Mouse (Mus musculus) midbrain, embryonic 16.5 days (tissue): ENCODE data around the gene Cfb. TPM values are rescaled to one million over a fixed set of nuclear protein-coding genes. Genes with fewer than 3 reads are reported as not detected.

Experiments used
- ATAC-seq: fragments of 200-750 bp; cut with Nextera tagmentation; 2 replicates; pipeline ENCODE4 v1.8.0; 2017; ENCODE audit warnings: moderate TSS enrichment
- H3K27ac ChIP-seq: fragments of 300-500 bp; sonication (generic); 2 replicates; pipeline ENCODE4 v1.5.1; 2014; ENCODE audit warnings: mild to moderate bottlenecking, low read length, mixed read lengths
- H3K27me3 ChIP-seq: fragments of 300-500 bp; sonication (generic); 2 replicates; pipeline ENCODE4 v1.6.1; 2014; ENCODE audit warnings: low read depth, low read length, mixed read lengths; ENCODE audit not compliant: control insufficient read depth, insufficient read depth
- H3K36me3 ChIP-seq: fragments of 300-500 bp; sonication (generic); 2 replicates; pipeline ENCODE4 v1.6.1; 2014; ENCODE audit warnings: mild to moderate bottlenecking, low read length, moderate library complexity, mixed read lengths; ENCODE audit not compliant: control insufficient read depth, insufficient read depth
- H3K4me1 ChIP-seq: fragments of 300-500 bp; sonication (generic); 2 replicates; pipeline ENCODE4 v1.6.1; 2014; ENCODE audit warnings: mild to moderate bottlenecking, low read length, mixed read lengths; ENCODE audit not compliant: control insufficient read depth, insufficient read depth
- H3K4me2 ChIP-seq: fragments of 300-500 bp; sonication (generic); 2 replicates; pipeline ENCODE4 v1.6.1; 2014; ENCODE audit warnings: mild to moderate bottlenecking, low read length, mixed read lengths
- H3K4me3 ChIP-seq: fragments of 300-500 bp; sonication (generic); 2 replicates; pipeline ENCODE4 v1.5.1; 2014; ENCODE audit warnings: low read depth, mild to moderate bottlenecking, low read length, moderate library complexity, mixed read lengths
- H3K9ac ChIP-seq: fragments of 300-500 bp; sonication (generic); 2 replicates; pipeline ENCODE4 v1.6.1; 2014; ENCODE audit warnings: low read depth, low read length, mixed read lengths
- H3K9me3 ChIP-seq: fragments of 300-500 bp; sonication (generic); replicated peaks from 2 replicates; pipeline ENCODE4 v1.6.1; 2014; ENCODE audit warnings: mild to moderate bottlenecking, low read length, mixed read lengths; ENCODE audit not compliant: control insufficient read depth, poor library complexity, severe bottlenecking
- WGBS: fragments of 180-500 bp; shearing (Covaris S2); extraction: QIAGEN DNeasy Blood & Tissue Kit; methylation state at CpG from one replicate; pipeline ENCODE4 v1.1.7; 2014; 5-methylcytosine and 5-hydroxymethylcytosine counted together
- polyA plus RNA-seq: library from polyadenylated mRNA; unstranded; fragments of >200 nt; fragmentation: Nextera tagmentation; extraction: Ambion mirVana; gene quantifications from 2 replicates; pipeline ENCODE4 v1.2.1, GENCODE M21; 2015

Cfb gene
- polyA plus RNA-seq, 1 experiment from 2014 or later: 1.4 TPM

DNA sequence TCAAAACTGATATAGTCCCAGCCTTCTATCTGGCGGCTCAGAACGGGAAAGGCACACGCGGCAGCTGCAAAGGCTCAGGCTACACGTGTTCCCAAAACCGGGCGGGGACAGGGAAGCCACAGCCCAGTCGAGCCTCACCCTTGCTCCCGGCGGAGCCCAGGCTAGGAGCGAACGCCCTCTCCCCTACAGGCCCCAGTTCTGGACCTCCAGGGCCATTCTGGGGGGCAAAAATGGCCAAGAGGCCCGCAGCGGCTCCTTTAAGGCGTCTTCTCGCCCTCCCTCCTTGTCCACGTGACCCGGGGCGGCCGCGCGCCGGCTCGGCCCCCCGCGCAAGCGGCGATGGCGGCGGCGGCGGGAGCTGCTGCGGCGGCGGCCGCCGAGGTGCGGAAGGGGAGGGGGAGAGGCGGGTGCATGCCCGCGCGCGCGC is 35.9 kb upstream of the Cfb start, which contains the start of the genes C2 and Ehmt2:
C2 (minus strand) TSS at position 106 of the 427 bp plus-strand sequence.
Ehmt2 (plus strand) TSS at position 310 of the 427 bp plus-strand sequence.
- Histone ChIP-seq H3K4me2 (peak within 1 kb of the TSS; percentile 93), H3K4me1 (peaks cover 42% of the 10 kb centered on the region), H3K9me3 (no peaks in the 10 kb centered on the region), H3K27ac (peak within 1 kb of the TSS; percentile 97), H3K4me3 (peak within 1 kb of the TSS; percentile 93), H3K27me3 (no peaks in the 10 kb centered on the region), H3K9ac (peak within 1 kb of the TSS; percentile 95), H3K36me3 (peaks cover 5% of the 10 kb centered on the region)
- WGBS: under 1% methylated on average over 37 of the region's 44 CpGs
- peak; percentile 8 for ATAC-seq

DNA sequence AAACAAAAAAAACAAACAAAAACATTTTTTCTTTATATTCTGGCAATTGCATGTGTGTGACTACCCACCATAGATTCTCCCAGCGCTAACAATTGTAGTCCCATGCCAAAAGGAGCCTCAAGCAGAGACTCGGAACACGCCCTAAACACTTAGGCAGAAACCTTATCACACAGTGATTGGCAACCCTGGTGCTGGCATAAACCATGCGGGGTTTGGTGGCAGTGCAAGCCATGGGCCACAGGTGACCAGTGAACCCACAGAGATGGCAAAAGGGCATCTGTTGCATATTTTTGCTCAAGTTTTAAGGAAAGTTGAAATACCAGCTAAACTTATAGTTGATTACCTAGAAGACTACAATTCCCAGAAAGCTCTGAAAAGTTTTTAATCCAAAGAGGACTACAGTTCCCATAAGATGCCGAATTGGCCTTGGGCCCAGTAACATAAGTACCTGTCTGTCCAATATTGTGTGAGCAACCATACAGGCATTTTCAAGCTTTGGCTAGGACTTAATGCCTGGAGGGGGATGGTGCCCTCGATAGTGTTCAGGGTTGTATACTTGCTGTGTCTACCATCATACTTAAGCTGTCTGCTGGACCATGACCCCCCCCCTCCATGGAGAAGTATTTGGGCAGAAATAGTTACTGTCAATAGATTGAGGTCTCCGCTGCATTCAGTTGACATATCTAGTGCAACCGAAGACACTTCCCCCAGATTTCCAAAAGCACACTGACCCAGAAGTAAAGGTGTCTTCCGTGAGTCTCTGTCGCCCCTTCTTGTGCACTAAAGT is 35.2 kb upstream of the Cfb start:
- no peak for ATAC-seq
- 18% methylated on average over 10 of the region's 10 CpGs for WGBS
- peaks cover 42% of the 10 kb centered on the region for H3K4me1 ChIP-seq

DNA sequence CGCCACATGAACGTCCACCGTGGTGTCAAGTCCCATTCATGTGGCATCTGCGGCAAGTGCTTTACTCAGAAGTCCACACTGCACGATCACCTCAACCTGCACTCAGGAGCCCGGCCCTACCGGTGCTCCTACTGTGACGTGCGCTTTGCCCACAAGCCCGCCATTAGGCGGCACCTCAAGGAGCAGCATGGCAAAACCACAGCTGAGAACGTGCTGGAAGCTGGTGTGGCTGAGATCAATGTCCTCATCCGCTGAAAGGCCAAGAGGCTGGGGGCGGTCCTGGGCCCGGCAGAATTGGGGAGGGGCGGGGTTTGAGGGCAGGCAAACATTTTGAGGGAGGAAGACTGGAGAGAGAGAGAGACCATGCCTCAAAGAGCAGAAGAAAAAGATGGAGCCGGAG is 34.0 kb upstream of the Cfb start:
- peak overlapping the region; percentile 93 for H3K4me2 ChIP-seq
- H3K27ac ChIP-seq: peak overlapping the region; percentile 2; the same call in 1 of the 2 replicates
- no peaks in the 10 kb centered on the region for H3K27me3 ChIP-seq
- H3K4me3 ChIP-seq: peak overlapping the region; percentile 81; the same call in 1 of the 2 replicates
- H3K4me1 ChIP-seq: peaks cover 42% of the 10 kb centered on the region
- no peak for ATAC-seq
- H3K36me3 ChIP-seq: peaks cover 4% of the 10 kb centered on the region
- no peak overlapping the region for H3K9ac ChIP-seq
- WGBS: 85% methylated on average over 17 of the region's 17 CpGs
- no peaks in the 10 kb centered on the region for H3K9me3 ChIP-seq

More for the DNA sequence above, 35.2 kb upstream of the Cfb start:
- H3K9me3 ChIP-seq: no peaks in the 10 kb centered on the region
- H3K36me3 ChIP-seq: peaks cover 4% of the 10 kb centered on the region
- H3K4me2 ChIP-seq: peak overlapping the region; percentile 93
- peak overlapping the region; percentile 93 for H3K4me3 ChIP-seq
- no peaks in the 10 kb centered on the region for H3K27me3 ChIP-seq
- peak overlapping the region; percentile 95 for H3K9ac ChIP-seq
- H3K27ac ChIP-seq: peak overlapping the region; percentile 97

DNA sequence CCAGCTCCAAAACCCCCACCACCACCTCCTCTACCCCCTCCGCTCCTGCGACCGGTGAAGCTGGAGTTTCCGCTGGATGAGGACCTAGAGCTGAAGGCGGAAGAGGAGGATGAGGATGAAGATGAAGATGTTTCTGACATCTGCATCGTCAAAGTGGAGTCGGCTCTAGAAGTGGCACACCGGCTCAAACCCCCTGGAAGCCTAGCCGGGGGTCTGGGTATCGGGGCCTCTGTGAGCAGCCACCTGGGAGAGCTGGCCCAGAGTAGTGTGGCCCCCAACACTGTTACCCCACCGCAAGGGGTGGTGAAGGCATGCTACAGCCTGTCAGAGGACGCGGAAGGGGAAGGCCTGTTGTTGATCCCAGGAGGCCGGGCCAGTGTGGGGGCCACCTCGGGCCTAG is 33.4 kb upstream of the Cfb start:
- no peaks in the 10 kb centered on the region for H3K9me3 ChIP-seq
- 86% methylated on average over 15 of the region's 15 CpGs for WGBS
- peak overlapping the region; percentile 93 for H3K4me2 ChIP-seq
- no peak for ATAC-seq
- no peaks in the 10 kb centered on the region for H3K27me3 ChIP-seq
- H3K9ac ChIP-seq: peak overlapping the region; percentile 96
- H3K4me3 ChIP-seq: peak overlapping the region; percentile 81
- peaks cover 40% of the 10 kb centered on the region for H3K4me1 ChIP-seq
- peaks cover 4% of the 10 kb centered on the region; the same call in 1 of the 2 replicates for H3K36me3 ChIP-seq
- H3K27ac ChIP-seq: peak overlapping the region; percentile 95

DNA sequence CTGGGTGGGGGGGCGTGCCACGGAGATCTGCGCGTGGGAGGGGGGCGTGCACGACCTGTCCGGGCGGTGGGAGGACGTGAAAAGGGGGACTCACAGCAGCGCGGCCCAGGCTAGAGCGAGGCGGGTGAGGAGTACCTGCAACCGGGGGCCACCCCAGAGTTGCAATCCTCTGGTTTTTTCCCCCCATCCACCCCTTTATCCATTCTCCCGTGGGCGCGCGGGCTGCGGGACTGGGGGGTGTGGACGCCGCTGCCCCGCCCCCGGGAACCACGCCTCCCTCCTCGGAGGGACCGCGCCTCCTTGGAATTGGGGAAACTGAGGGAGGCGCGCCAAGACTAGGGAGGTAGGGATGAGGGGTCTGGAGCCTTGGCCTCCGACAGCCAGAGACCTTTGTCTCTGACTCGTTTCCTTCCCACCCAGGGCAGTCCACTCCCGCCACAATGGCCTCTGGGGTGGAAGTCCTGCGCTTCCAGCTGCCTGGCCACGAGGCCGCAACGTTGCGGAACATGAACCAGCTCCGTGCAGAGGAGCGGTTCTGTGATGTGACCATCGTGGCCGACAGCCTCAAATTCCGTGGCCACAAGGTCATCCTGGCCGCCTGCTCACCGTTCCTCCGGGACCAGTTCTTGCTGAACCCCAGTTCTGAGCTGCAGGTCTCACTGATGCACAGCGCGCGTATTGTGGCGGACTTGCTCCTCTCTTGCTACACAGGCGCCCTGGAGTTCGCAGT is 32.6 kb upstream of the Cfb start:
- no peaks in the 10 kb centered on the region for H3K9me3 ChIP-seq
- H3K9ac ChIP-seq: peak overlapping the region; percentile 96
- ATAC-seq: peak; percentile 44
- peaks cover 34% of the 10 kb centered on the region for H3K4me1 ChIP-seq
- H3K27me3 ChIP-seq: no peaks in the 10 kb centered on the region
- H3K36me3 ChIP-seq: peaks cover 4% of the 10 kb centered on the region; the same call in 1 of the 2 replicates
- H3K4me2 ChIP-seq: peak overlapping the region; percentile 93
- peak overlapping the region; percentile 81 for H3K4me3 ChIP-seq
- 4% methylated on average over 42 of the region's 51 CpGs for WGBS
- peak overlapping the region; percentile 95 for H3K27ac ChIP-seq

DNA sequence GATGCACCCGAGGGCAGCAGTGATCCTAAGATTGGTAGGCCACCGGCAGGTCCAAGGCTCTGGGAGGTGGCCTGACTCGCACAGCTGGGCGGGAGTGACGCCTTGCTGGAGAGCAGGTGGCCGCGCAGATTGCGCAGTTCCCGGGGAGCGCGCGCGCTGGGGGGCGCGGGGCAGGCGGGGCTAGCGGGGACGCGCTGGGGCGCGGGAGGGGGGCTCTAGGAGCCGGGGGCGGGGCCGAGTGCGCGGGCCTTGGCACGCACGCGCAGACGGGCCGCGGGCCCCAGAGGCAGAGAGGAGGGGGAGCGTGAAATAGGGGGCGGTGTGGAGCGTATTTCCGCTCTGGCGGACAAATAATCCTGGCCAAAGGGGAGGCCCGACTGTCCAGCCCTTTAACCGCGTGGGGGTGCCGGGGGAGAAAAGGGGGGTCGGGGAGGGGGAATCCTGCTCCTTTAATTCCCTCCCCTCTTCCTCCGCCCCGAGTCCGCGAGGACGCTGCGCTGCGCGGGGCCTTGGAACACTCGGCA is 31.8 kb upstream of the Cfb start:
- Histone ChIP-seq H3K27ac (peak overlapping the region; percentile 95), H3K4me3 (peak overlapping the region; percentile 81), H3K36me3 (peaks cover 4% of the 10 kb centered on the region; the same call in 1 of the 2 replicates), H3K4me2 (peak overlapping the region; percentile 93), H3K27me3 (no peaks in the 10 kb centered on the region), H3K4me1 (peaks cover 32% of the 10 kb centered on the region), H3K9me3 (no peaks in the 10 kb centered on the region), H3K9ac (peak overlapping the region; percentile 96)
- peak; percentile 89 for ATAC-seq
- 0% methylated on average over 40 of the region's 51 CpGs for WGBS

DNA sequence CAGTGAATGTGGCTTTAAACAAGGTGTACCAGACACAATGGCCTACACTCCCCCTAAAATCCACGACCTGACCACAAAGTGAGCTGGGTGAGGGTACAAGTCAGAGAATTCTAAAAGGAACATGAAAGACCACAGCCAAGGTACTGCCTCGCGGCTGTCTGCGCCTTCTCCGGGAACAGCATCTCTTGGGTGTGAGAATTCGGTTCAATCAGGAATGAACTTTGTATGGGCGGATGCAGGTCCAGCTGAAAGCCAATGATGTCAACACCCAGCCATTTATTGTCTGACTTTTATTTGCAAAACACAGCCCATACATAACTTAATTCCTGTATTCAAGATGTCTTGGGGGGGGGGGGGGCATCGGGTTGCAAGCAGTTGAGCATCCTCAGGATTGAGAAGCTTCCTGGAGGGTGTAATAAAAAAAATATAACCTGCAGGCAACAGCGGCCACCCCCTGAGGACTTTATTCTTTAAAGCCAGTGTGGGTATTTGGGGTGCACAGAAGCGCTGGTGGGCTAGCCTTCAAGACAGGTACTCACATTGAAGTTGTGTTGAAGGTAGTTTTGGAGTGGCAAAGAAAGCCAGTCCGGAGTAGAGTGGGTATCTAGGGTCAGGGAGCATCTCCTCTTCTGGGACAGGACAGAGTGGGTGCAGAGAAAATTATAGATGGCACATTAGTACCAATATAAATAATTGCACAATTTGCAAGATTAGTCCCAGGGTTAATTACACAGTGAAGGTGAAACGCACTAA is 30.9 kb upstream of the Cfb start:
- H3K4me2 ChIP-seq: peak overlapping the region; percentile 93
- H3K36me3 ChIP-seq: peaks cover 4% of the 10 kb centered on the region; the same call in 1 of the 2 replicates
- 0 out of 2 replicates have a peak, but pooled peaks have one; percentile 1 for ATAC-seq
- H3K27me3 ChIP-seq: no peaks in the 10 kb centered on the region
- H3K27ac ChIP-seq: peak overlapping the region; percentile 90
- peak overlapping the region; percentile 96 for H3K9ac ChIP-seq
- no peaks in the 10 kb centered on the region for H3K9me3 ChIP-seq
- peak overlapping the region; percentile 81; the same call in 1 of the 2 replicates for H3K4me3 ChIP-seq
- 70% methylated on average over 12 of the region's 12 CpGs for WGBS
- H3K4me1 ChIP-seq: peaks cover 32% of the 10 kb centered on the region

DNA sequence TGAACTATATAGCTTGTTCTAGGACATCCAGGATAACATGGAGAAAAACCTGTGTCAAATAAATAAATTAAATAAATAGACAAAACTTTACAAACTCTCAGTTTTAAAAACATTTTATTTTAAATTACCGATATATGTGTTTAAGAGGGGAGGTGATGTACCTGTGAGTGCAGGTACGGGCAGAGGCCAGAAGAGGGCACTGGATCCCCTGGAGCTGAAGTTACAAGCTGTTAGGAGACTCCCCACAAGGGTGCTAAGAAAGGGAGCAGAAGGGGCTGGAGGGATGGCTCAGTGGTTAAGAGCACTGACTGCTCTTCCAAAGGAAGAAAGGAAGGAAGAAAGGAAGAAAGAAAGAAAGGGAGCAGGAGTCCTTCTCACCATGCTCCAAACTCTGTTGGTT is 29.1 kb upstream of the Cfb start:
- Histone ChIP-seq H3K4me2 (no peak overlapping the region), H3K4me3 (no peak overlapping the region), H3K27me3 (no peaks in the 10 kb centered on the region), H3K36me3 (peaks cover 4% of the 10 kb centered on the region; the same call in 1 of the 2 replicates), H3K9ac (no peak overlapping the region), H3K4me1 (peaks cover 18% of the 10 kb centered on the region), H3K27ac (no peak overlapping the region), H3K9me3 (no peaks in the 10 kb centered on the region)
- WGBS: 96% methylated on average over 2 of the region's 2 CpGs
- ATAC-seq: no peak
